Mouse (Mus musculus) embryonic facial prominence, embryonic 11.5 days (tissue): ENCODE measurements around the gene Prune2. TPM values are rescaled to one million over a fixed set of nuclear protein-coding genes. Genes with fewer than 3 reads are reported as not detected.

Source experiments
- ATAC-seq: fragments of 200-750 bp; cut with Nextera tagmentation; replicated peaks from 2 replicates; pipeline ENCODE4 v1.8.0; 2017; ENCODE audit warnings: low read depth; ENCODE audit not compliant: insufficient number of reproducible peaks, low FRiP score, low TSS enrichment
- DNase-seq: peaks from one replicate; pipeline ENCODE4 v3.0.0-alpha.2; 2015; ENCODE audit warnings: low spot score
- H3K27ac ChIP-seq: fragments of 300-500 bp; sonication (generic); replicated peaks from 2 replicates; pipeline ENCODE4 v1.5.1; 2014; ENCODE audit warnings: mild to moderate bottlenecking, low read depth, low read length, control low read depth
- H3K27me3 ChIP-seq: fragments of 300-500 bp; sonication (generic); 2 replicates; pipeline ENCODE4 v1.6.1; 2014; ENCODE audit warnings: mild to moderate bottlenecking, low read length, moderate library complexity, mixed read lengths; ENCODE audit not compliant: control insufficient read depth, insufficient read depth
- H3K36me3 ChIP-seq: fragments of 300-500 bp; sonication (generic); replicated peaks from 2 replicates; pipeline ENCODE4 v1.6.1; 2014; ENCODE audit warnings: low read depth, mild to moderate bottlenecking, low read length, moderate library complexity, mixed read lengths; ENCODE audit not compliant: control insufficient read depth, insufficient read depth
- H3K4me1 ChIP-seq: fragments of 300-500 bp; sonication (generic); 2 replicates; pipeline ENCODE4 v1.6.1; 2014; ENCODE audit warnings: low read length, mixed read lengths; ENCODE audit not compliant: control insufficient read depth, insufficient read depth
- H3K4me2 ChIP-seq: fragments of 300-500 bp; sonication (generic); 2 replicates; pipeline ENCODE4 v1.6.1; 2014; ENCODE audit warnings: low read depth, mild to moderate bottlenecking, control low read depth, low read length, moderate library complexity
- H3K4me3 ChIP-seq: fragments of 300-500 bp; sonication (generic); 2 replicates; pipeline ENCODE4 v1.5.1; 2014; ENCODE audit warnings: low read depth, low read length, control low read depth
- H3K9ac ChIP-seq: fragments of 300-500 bp; sonication (generic); replicated peaks from 2 replicates; pipeline ENCODE4 v1.6.1; 2014; ENCODE audit warnings: mild to moderate bottlenecking, control low read depth, low read length
- H3K9me3 ChIP-seq: fragments of 300-500 bp; sonication (generic); replicated peaks from 2 replicates; pipeline ENCODE4 v1.6.1; 2016; ENCODE audit warnings: mild to moderate bottlenecking, low read length, inconsistent platforms, mixed read lengths; ENCODE audit not compliant: control insufficient read depth
- WGBS: fragments of 180-500 bp; shearing (Covaris S2); extraction: QIAGEN DNeasy Blood & Tissue Kit; methylation state at CpG from one replicate; pipeline ENCODE4 v1.1.7; 2014; 5-methylcytosine and 5-hydroxymethylcytosine counted together
- polyA plus RNA-seq: library from polyadenylated mRNA; unstranded; fragments of >200 nt; fragmentation: Nextera tagmentation; extraction: Ambion mirVana; gene quantifications from 2 replicates; pipeline ENCODE4 v1.2.1, GENCODE M21; 2014

Prune2 gene
- polyA plus RNA-seq, 1 experiment from 2014 or later = 1.5 TPM

- H3K4me3 ChIP-seq = no peak overlapping the region
- ATAC-seq (no peak), DNase-seq (no peak)
- H3K36me3 ChIP-seq = no peaks in the 10 kb centered on the region
- no peaks in the 10 kb centered on the region for H3K9me3 ChIP-seq
- WGBS = 64% methylated on average over 6 of the region's 6 CpGs
- H3K27me3 ChIP-seq = no peaks in the 10 kb centered on the region; the same call in 1 of the 2 replicates
- no peak overlapping the region for H3K9ac ChIP-seq
- H3K4me1 ChIP-seq = peaks cover 7% of the 10 kb centered on the region; the same call in 1 of the 2 replicates
- no peak overlapping the region for H3K4me2 ChIP-seq
- H3K27ac ChIP-seq = no peak overlapping the region
These were observed 1.2 kb upstream of the Prune2 start for GRCm38 (mm10) chr19:16954736-16955135.

- Histone ChIP-seq H3K27me3 (no peaks in the 10 kb centered on the region; the same call in 1 of the 2 replicates), H3K4me1 (peaks cover 7% of the 10 kb centered on the region; the same call in 1 of the 2 replicates), H3K36me3 (no peaks in the 10 kb centered on the region), H3K4me2 (no peak overlapping the region), H3K9me3 (no peaks in the 10 kb centered on the region), H3K27ac (no peak overlapping the region), H3K9ac (no peak overlapping the region), H3K4me3 (no peak overlapping the region)
- 55% methylated on average over 9 of the region's 9 CpGs for WGBS
- DNase-seq = no peak
- ATAC-seq = no peak
These were observed 696 bp upstream of the Prune2 start for GRCm38 (mm10) chr19:16955231-16955612.

GRCm38 (mm10) chr19:16956319-16956718 is 401 bp downstream of the Prune2 start:
- Histone ChIP-seq H3K4me3 (peak overlapping the region; percentile 38), H3K27me3 (no peaks in the 10 kb centered on the region; the same call in 1 of the 2 replicates), H3K27ac (no peak overlapping the region), H3K4me1 (peaks cover 7% of the 10 kb centered on the region; the same call in 1 of the 2 replicates), H3K9me3 (no peaks in the 10 kb centered on the region), H3K4me2 (peak overlapping the region; percentile 81), H3K9ac (peak overlapping the region; percentile 32), H3K36me3 (no peaks in the 10 kb centered on the region)
- no peak for DNase-seq
- ATAC-seq = no peak; the same call in 1 of the 2 replicates
- WGBS = 5% methylated on average over 7 of the region's 7 CpGs

GRCm38 (mm10) chr19:16959051-16959450 is 3.1 kb downstream of the Prune2 start:
- Histone ChIP-seq H3K36me3 (no peaks in the 10 kb centered on the region), H3K9me3 (no peaks in the 10 kb centered on the region), H3K4me2 (no peak overlapping the region), H3K9ac (no peak overlapping the region), H3K27ac (no peak overlapping the region), H3K4me1 (peaks cover 7% of the 10 kb centered on the region; the same call in 1 of the 2 replicates), H3K27me3 (no peaks in the 10 kb centered on the region; the same call in 1 of the 2 replicates), H3K4me3 (no peak overlapping the region)
- DNase-seq = no peak
- ATAC-seq = no peak
- WGBS = 87% methylated on average over 4 of the region's 4 CpGs

GRCm38 (mm10) chr19:16959551-16959950 is 3.6 kb downstream of the Prune2 start:
- WGBS = 60% methylated on average over 8 of the region's 8 CpGs
- Histone ChIP-seq H3K4me2 (no peak overlapping the region), H3K9ac (no peak overlapping the region), H3K4me1 (peaks cover 7% of the 10 kb centered on the region; the same call in 1 of the 2 replicates), H3K36me3 (no peaks in the 10 kb centered on the region), H3K27ac (no peak overlapping the region), H3K27me3 (no peaks in the 10 kb centered on the region; the same call in 1 of the 2 replicates), H3K4me3 (no peak overlapping the region), H3K9me3 (no peaks in the 10 kb centered on the region)
- no peak for ATAC-seq
- no peak for DNase-seq

GRCm38 (mm10) chr19:16961036-16961435 is 5.1 kb downstream of the Prune2 start:
- Histone ChIP-seq H3K4me1 (peaks cover 6% of the 10 kb centered on the region; the same call in 1 of the 2 replicates), H3K4me2 (no peak overlapping the region), H3K27me3 (no peaks in the 10 kb centered on the region), H3K9ac (no peak overlapping the region), H3K27ac (no peak overlapping the region), H3K4me3 (no peak overlapping the region), H3K9me3 (no peaks in the 10 kb centered on the region), H3K36me3 (no peaks in the 10 kb centered on the region)
- ATAC-seq (no peak), DNase-seq (no peak)
- 94% methylated on average over 3 of the region's 3 CpGs for WGBS

- H3K4me1 ChIP-seq = no peaks in the 10 kb centered on the region
- H3K9ac ChIP-seq = no peak overlapping the region
- 83% methylated on average over 3 of the region's 3 CpGs for WGBS
- ATAC-seq = no peak
- DNase-seq = no peak
- no peak overlapping the region for H3K27ac ChIP-seq
- H3K36me3 ChIP-seq = no peaks in the 10 kb centered on the region
- no peak overlapping the region for H3K4me2 ChIP-seq
- no peaks in the 10 kb centered on the region for H3K9me3 ChIP-seq
- H3K4me3 ChIP-seq = no peak overlapping the region
- H3K27me3 ChIP-seq = no peaks in the 10 kb centered on the region
These were observed 7.3 kb downstream of the Prune2 start for GRCm38 (mm10) chr19:16963178-16963577.

GRCm38 (mm10) chr19:16968768-16969167 is 12.8 kb downstream of the Prune2 start:
- ATAC-seq (no peak), DNase-seq (no peak)
- no peaks in the 10 kb centered on the region for H3K36me3 ChIP-seq
- no peak overlapping the region for H3K4me3 ChIP-seq
- no peaks in the 10 kb centered on the region for H3K27me3 ChIP-seq
- no peak overlapping the region for H3K4me2 ChIP-seq
- no peak overlapping the region for H3K27ac ChIP-seq
- no peak overlapping the region for H3K9ac ChIP-seq
- 77% methylated on average over 5 of the region's 5 CpGs for WGBS
- H3K4me1 ChIP-seq = no peaks in the 10 kb centered on the region
- no peaks in the 10 kb centered on the region for H3K9me3 ChIP-seq
